Mouse (Mus musculus): ENCODE results near the gene Adarb2.

GRCm38 (mm10) chr13:8481347-8481746 is 278.7 kb downstream of the Adarb2 start:
- TF ChIP-seq CTCF (IDR thresholded peaks at IDR 0.05; ENCODE audit: control insufficient read depth, insufficient read depth, low read length): no peak
- no peak for TF ChIP-seq POLR2A (IDR thresholded peaks at IDR 0.05; ENCODE audit: borderline replicate concordance, control insufficient read depth, low read depth, low read length)
